Mouse (Mus musculus) adipose tissue, adult 10 weeks (tissue): Measurements from ENCODE around the gene Ivns1abp. TPM values are rescaled to one million over a fixed set of nuclear protein-coding genes. Genes with fewer than 3 reads are reported as not detected.

Source experiments
- polyA plus RNA-seq: library from polyadenylated mRNA; stranded (reverse); fragments of 350-450 nt; fragmentation: Illumina TruSeq; extraction: RNeasy Lipid Tissue Mini Kit (QIAGEN cat#74804); gene quantifications from one replicate; pipeline ENCODE4 v1.2.3, GENCODE M21; 2014; ENCODE audit warnings: low read depth, low replicate concordance

Gene Ivns1abp
- 350 TPM for polyA plus RNA-seq

GRCm38 (mm10) chr1:151344283-151345108, at the start of gene Ivns1abp:
Gene Ivns1abp (plus strand): TSS chr1:151344477.

Other genes with a start within 250 kb of the Ivns1abp start
- 1.1 TPM for gene Gm47985, start 161.9 kb upstream of the Ivns1abp start, polyA plus RNA-seq
- 0.98 TPM for gene Gm8947, start 152.1 kb upstream of the Ivns1abp start, polyA plus RNA-seq
- 0.55 TPM for gene Gm47995, start 146.0 kb upstream of the Ivns1abp start, polyA plus RNA-seq
- not detected for gene 3110040M04Rik, start 140.4 kb upstream of the Ivns1abp start, polyA plus RNA-seq
- gene Gm47996, start 134.3 kb upstream of the Ivns1abp start, polyA plus RNA-seq: not detected
- 12.6 TPM for gene Swt1, start 84.0 kb downstream of the Ivns1abp start, polyA plus RNA-seq
- gene Trmt1l, start 84.1 kb downstream of the Ivns1abp start, polyA plus RNA-seq: 21.6 TPM
- 38.0 TPM for gene Rnf2, start 156.5 kb downstream of the Ivns1abp start, polyA plus RNA-seq
- 18.9 TPM for gene Fam129a, start 226.7 kb downstream of the Ivns1abp start, polyA plus RNA-seq